Mouse (Mus musculus) lung, postnatal 0 days (tissue): ENCODE results near the gene Cog5.

Experiments
- CTCF ChIP-seq: IDR thresholded peaks from 2 replicates; pipeline ENCODE4 v1.5.1; 2016; ENCODE audit warnings: antibody characterized with exemption, mild to moderate bottlenecking
- EP300 ChIP-seq: IDR thresholded peaks from 2 replicates; pipeline ENCODE4 v1.6.1; 2016; ENCODE audit warnings: antibody characterized with exemption, mild to moderate bottlenecking, control low read depth

GRCm38 (mm10) chr12:31725511-31726275, 71.0 kb downstream of the Cog5 start:
- TF ChIP-seq CTCF (no peak), EP300 (no peak)
